Mouse (Mus musculus) heart, embryonic 11.5 days (tissue): Measurements from ENCODE around the gene Tubgcp5. TPM values are rescaled to one million over a fixed set of nuclear protein-coding genes. Genes with fewer than 3 reads are reported as not detected.

Experiments used
- ATAC-seq: fragments of 200-750 bp; cut with Nextera tagmentation; replicated peaks from 2 replicates; pipeline ENCODE4 v1.8.0; 2017; ENCODE audit warnings: moderate library complexity; ENCODE audit not compliant: insufficient number of reproducible peaks, low FRiP score, low TSS enrichment
- H3K27ac ChIP-seq: fragments of 300-500 bp; sonication (generic); 2 replicates; pipeline ENCODE4 v1.5.1; 2014; ENCODE audit warnings: mild to moderate bottlenecking, low read depth, low read length
- H3K27me3 ChIP-seq: fragments of 300-500 bp; sonication (generic); 2 replicates; pipeline ENCODE4 v1.6.1; 2014; ENCODE audit warnings: mild to moderate bottlenecking, low read length, mixed read lengths; ENCODE audit not compliant: control insufficient read depth, insufficient read depth
- H3K36me3 ChIP-seq: fragments of 300-500 bp; sonication (generic); 2 replicates; pipeline ENCODE4 v1.6.1; 2014; ENCODE audit warnings: mild to moderate bottlenecking, low read length, moderate library complexity, mixed read lengths; ENCODE audit not compliant: control insufficient read depth, insufficient read depth
- H3K4me1 ChIP-seq: fragments of 300-500 bp; sonication (generic); 2 replicates; pipeline ENCODE4 v1.6.1; 2014; ENCODE audit warnings: low read length; ENCODE audit not compliant: control insufficient read depth, insufficient read depth
- H3K4me2 ChIP-seq: fragments of 300-500 bp; sonication (generic); 2 replicates; pipeline ENCODE4 v1.6.1; 2014; ENCODE audit warnings: mild to moderate bottlenecking, moderate library complexity
- H3K4me3 ChIP-seq: fragments of 300-500 bp; sonication (generic); 2 replicates; pipeline ENCODE4 v1.5.1; 2014; ENCODE audit warnings: low read depth, low read length
- H3K9ac ChIP-seq: fragments of 300-500 bp; sonication (generic); 2 replicates; pipeline ENCODE4 v1.6.1; 2014; ENCODE audit warnings: mild to moderate bottlenecking, low read depth, low read length, moderate library complexity
- H3K9me3 ChIP-seq: fragments of 300-500 bp; sonication (generic); replicated peaks from 2 replicates; pipeline ENCODE4 v1.6.1; 2016; ENCODE audit warnings: low read length; ENCODE audit not compliant: control insufficient read depth
- WGBS: fragments of 180-500 bp; shearing (Covaris S2); extraction: QIAGEN DNeasy Blood & Tissue Kit; methylation state at CpG from one replicate; pipeline ENCODE4 v1.1.7; 2014; ENCODE audit not compliant: insufficient replicate concordance; 5-methylcytosine and 5-hydroxymethylcytosine counted together
- polyA plus RNA-seq: library from polyadenylated mRNA; unstranded; fragments of >200 nt; fragmentation: Nextera tagmentation; extraction: Ambion mirVana; gene quantifications from 2 replicates; pipeline ENCODE4 v1.2.1, GENCODE M21; 2014

Gene Tubgcp5
- polyA plus RNA-seq, 1 experiment from 2014 or later = 16.9 TPM

DNA sequence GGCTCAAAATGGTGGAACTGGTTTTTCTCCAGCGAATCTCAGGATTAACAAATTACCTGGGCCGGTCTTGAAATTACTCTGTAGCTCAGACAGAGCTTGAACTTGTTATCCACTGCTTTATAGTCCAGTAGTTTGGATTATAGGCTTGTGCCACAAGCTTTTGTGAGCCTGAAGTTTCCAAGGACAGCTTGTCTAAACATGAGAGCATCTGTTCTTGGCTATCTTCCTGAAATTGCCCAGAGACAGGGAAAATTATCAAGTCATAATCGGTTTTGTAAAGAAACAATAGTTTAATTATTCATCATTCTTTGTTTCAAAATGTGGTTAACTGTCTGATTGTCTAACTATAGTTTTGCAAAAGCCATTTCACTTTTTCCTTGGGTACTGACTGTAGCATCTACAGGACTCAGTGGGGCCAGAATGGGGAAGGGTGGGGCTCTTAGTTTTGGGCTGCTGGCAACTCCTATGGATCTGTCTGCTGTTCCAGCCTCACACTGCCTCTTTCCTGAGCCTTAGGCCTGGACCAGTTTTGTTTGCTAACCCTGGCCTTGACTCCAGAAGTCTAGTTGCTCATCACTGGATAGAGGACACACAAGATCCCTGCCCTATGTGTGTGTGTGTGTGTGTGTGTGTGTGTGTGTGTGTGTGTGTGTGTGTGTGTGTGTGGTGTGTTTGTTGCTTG lies 65.0 kb downstream of the Tubgcp5 start:
- no peak overlapping the region for H3K4me2 ChIP-seq
- no peak overlapping the region for H3K4me3 ChIP-seq
- WGBS = 84% methylated on average over 3 of the region's 3 CpGs
- peaks cover 5% of the 10 kb centered on the region for H3K4me1 ChIP-seq
- no peaks in the 10 kb centered on the region for H3K27me3 ChIP-seq
- no peak overlapping the region for H3K9ac ChIP-seq
- no peaks in the 10 kb centered on the region for H3K9me3 ChIP-seq
- H3K36me3 ChIP-seq = no peaks in the 10 kb centered on the region
- H3K27ac ChIP-seq = no peak overlapping the region
- no peak for ATAC-seq

DNA sequence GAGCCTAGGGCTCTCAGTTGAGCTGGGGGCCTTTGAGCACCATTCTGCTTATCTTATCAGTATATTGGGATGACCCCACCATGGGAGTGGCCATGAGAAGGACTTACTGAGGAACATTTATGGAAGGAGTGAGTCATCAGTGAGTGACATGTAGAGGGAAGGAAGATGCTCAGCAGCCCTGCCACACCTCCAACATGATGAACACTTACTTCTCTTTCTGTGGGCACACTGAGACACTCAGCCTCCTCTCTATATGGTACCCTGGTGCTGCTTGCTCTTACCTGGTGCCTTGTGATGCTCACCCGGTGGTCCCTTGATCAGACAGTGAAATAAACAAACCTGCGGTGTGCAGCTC lies 65.5 kb downstream of the Tubgcp5 start:
- WGBS = 67% methylated on average over 2 of the region's 2 CpGs
- no peaks in the 10 kb centered on the region for H3K9me3 ChIP-seq
- H3K4me3 ChIP-seq = no peak overlapping the region
- no peak overlapping the region for H3K4me2 ChIP-seq
- ATAC-seq = no peak
- peaks cover 5% of the 10 kb centered on the region for H3K4me1 ChIP-seq
- no peak overlapping the region for H3K9ac ChIP-seq
- no peaks in the 10 kb centered on the region for H3K27me3 ChIP-seq
- H3K36me3 ChIP-seq = no peaks in the 10 kb centered on the region
- H3K27ac ChIP-seq = no peak overlapping the region

DNA sequence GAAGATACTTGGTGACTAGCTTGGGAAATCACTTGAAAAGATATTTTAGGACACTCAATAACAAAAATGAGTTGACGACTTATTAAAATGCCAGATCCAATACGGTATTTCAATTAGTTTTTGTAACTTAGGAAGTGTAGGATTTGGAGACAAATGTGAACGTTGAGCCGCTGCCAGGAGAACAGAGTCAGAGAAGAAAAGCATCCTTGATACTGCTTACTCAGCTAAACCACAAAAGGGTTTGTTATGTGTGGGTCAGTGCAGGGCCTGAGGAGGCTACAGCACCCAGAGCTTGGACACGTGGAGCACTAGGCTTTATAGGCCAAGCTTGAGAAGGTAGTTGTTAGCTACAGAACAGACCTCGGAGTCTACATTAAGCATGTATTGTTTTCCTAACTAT lies 66.0 kb downstream of the Tubgcp5 start:
- no peak overlapping the region for H3K4me2 ChIP-seq
- no peaks in the 10 kb centered on the region for H3K36me3 ChIP-seq
- no peak overlapping the region for H3K4me3 ChIP-seq
- no peak overlapping the region for H3K9ac ChIP-seq
- H3K27me3 ChIP-seq = no peaks in the 10 kb centered on the region
- H3K4me1 ChIP-seq = peaks cover 5% of the 10 kb centered on the region
- no peak overlapping the region for H3K27ac ChIP-seq
- ATAC-seq = no peak
- no peaks in the 10 kb centered on the region for H3K9me3 ChIP-seq
- 91% methylated on average over 6 of the region's 6 CpGs for WGBS

DNA sequence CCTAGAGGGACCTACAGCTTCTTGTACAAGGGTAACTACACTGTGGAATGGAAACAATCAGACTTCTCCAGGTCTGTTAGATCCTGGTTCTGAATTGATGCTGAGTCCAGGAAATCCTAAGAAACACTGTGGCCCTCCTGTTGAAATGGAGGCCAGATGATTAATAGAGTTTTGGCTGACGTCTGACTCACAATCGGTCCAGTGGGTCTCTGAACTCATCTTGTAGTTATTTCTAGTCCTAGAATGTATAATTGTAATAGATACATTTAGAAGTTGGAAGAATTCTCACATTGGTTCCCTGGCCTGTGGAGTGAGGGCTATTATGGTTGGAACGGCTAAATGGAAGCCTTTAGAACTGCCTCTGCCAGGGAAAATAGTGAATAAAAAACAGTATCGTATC lies 67.2 kb downstream of the Tubgcp5 start:
- 85% methylated on average over 4 of the region's 4 CpGs for WGBS
- no peak overlapping the region for H3K27ac ChIP-seq
- no peak overlapping the region for H3K4me3 ChIP-seq
- H3K4me2 ChIP-seq = no peak overlapping the region
- H3K4me1 ChIP-seq = peaks cover 5% of the 10 kb centered on the region
- H3K9ac ChIP-seq = no peak overlapping the region
- H3K9me3 ChIP-seq = no peaks in the 10 kb centered on the region
- ATAC-seq = no peak
- H3K36me3 ChIP-seq = no peaks in the 10 kb centered on the region
- H3K27me3 ChIP-seq = no peaks in the 10 kb centered on the region

DNA sequence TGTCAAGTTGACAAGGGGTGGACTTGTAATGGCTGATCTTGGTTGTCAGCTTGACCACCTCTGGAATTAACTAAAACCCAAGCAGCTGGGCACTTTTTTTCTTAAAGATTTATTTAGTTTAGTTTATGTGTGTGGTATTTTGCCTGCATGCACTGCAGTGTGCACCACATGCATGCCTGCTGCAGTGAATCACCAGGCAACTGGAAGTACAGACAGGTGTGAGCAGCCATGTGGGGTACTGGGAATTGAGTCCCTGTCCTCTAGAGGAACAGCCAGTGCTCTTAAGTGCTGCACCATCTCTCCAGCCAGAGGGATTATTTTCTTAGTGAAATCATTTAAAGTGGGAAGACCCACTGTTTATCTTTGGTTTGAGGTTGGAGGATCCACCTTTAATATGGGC lies 71.1 kb downstream of the Tubgcp5 start:
- H3K4me3 ChIP-seq = no peak overlapping the region
- ATAC-seq = no peak
- no peak overlapping the region for H3K4me2 ChIP-seq
- no peaks in the 10 kb centered on the region for H3K4me1 ChIP-seq
- H3K9me3 ChIP-seq = no peaks in the 10 kb centered on the region
- H3K27ac ChIP-seq = no peak overlapping the region
- H3K36me3 ChIP-seq = no peaks in the 10 kb centered on the region
- no peaks in the 10 kb centered on the region for H3K27me3 ChIP-seq
- no peak overlapping the region for H3K9ac ChIP-seq

DNA sequence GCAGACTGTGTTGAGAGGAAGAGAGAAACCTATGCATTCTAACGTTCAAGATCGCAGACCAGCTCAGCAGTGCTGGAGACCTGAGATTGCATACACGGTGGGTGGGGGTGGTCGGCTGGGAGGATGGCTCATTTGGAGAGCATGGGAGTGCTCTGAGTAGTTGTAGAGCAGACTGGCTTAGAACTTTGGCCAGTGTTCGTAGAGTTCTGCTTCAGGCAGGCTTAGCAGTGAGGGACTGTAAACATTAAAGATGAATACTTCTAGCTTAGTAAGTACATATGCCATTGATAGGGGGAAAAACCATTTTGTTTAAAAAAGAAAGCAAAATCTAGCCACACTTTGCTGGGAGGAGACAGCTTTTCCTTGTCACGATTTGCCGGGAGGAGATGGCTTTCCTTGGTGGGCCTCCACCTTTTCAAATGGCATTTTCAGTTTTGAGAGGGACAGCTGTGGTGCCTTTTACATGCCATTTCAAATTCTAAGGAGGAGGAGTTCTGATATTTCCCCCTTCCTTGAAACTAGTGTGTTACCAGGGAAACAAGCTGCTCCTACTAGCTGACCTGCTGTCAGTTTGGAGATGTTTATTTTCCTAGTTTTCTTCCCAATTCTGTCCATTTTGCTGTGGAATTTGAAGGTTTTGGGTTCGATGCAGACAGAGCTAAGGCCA lies 71.9 kb downstream of the Tubgcp5 start:
- WGBS = 73% methylated on average over 8 of the region's 8 CpGs
- no peak overlapping the region for H3K4me2 ChIP-seq

DNA sequence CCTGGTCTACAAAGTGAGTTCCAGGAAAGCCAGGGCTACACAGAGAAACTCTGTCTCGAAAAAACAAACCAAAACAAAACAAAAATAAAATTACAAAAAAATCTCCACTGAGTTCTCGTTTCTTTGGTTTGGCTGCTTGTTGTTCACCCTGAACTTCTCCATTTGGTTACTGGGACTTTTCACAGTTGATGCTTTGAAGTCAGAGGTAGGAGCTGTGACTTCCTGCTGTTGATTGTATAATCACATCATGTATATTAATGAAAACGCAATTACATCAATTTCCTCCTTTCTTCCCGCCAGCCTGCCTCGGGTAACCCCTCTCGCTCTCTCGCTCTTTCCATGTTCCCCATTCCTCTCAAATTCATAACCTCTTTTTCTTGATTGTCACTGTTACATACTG lies 74.3 kb downstream of the Tubgcp5 start:
- H3K27me3 ChIP-seq = no peaks in the 10 kb centered on the region
- no peak overlapping the region for H3K27ac ChIP-seq
- ATAC-seq = no peak
- H3K4me2 ChIP-seq = no peak overlapping the region
- no peaks in the 10 kb centered on the region for H3K9me3 ChIP-seq
- H3K36me3 ChIP-seq = peaks cover 5% of the 10 kb centered on the region
- no peak overlapping the region for H3K4me3 ChIP-seq
- 84% methylated on average over 7 of the region's 7 CpGs for WGBS
- H3K9ac ChIP-seq = no peak overlapping the region
- H3K4me1 ChIP-seq = no peaks in the 10 kb centered on the region

More for the DNA sequence above, 71.9 kb downstream of the Tubgcp5 start:
- Histone ChIP-seq H3K27me3 (no peaks in the 10 kb centered on the region), H3K36me3 (no peaks in the 10 kb centered on the region), H3K4me3 (no peak overlapping the region), H3K4me1 (no peaks in the 10 kb centered on the region), H3K9ac (no peak overlapping the region), H3K27ac (no peak overlapping the region), H3K9me3 (no peaks in the 10 kb centered on the region)
- no peak for ATAC-seq

DNA sequence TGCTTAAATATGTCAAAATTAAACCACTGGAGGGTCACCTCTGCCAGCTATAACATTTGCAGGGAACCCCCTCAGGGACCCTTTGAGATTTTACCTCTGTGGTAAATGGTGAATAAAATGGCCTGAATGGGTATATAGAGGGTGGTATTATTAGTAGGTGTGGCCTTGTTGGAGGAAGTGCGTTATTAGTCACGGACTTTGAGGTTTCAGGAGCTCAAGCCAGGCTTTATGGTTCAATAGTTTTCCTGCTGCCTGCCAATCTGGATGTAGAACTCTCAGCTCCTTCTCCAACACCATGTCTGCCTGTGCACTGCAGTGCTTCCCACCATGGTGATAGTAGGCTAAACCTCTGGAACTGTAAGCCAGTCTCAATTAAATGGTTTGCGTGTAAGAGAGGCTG lies 75.3 kb downstream of the Tubgcp5 start:
- ATAC-seq = no peak
- 82% methylated on average over 3 of the region's 3 CpGs for WGBS

More for the DNA sequence above, 75.3 kb downstream of the Tubgcp5 start:
- no peak overlapping the region for H3K4me3 ChIP-seq
- H3K36me3 ChIP-seq = peaks cover 8% of the 10 kb centered on the region
- no peaks in the 10 kb centered on the region for H3K27me3 ChIP-seq
- H3K4me1 ChIP-seq = no peaks in the 10 kb centered on the region
- no peak overlapping the region for H3K27ac ChIP-seq
- no peak overlapping the region for H3K4me2 ChIP-seq
- H3K9ac ChIP-seq = no peak overlapping the region
- H3K9me3 ChIP-seq = no peaks in the 10 kb centered on the region
